Comparison of ENCODE assay signal across 12 mouse cellular contexts in genomic region chr2:103906581-103907184, GRCm38 (mm10). TPM values are rescaled to one million over a fixed set of nuclear protein-coding genes. Genes with fewer than 3 reads are reported as not detected.
A peak's percentile ranks its signal among the peaks of the same experiment; 100 is the strongest.
DNase-seq lines count a peak whose midpoint lies in the region; ATAC-seq lines count a peak whose summit lies in the region.
"Had no signal": no experiment of that assay in that cellular context is flagged by ENCODE, and none has a peak within 500 bp of the region (broad histone marks: within the 10 kb centered on the region; RNA-seq: fewer than 3 reads in every experiment).

No protein-coding gene starts in this region.

- no peak overlapping the region for H3K4me2 ChIP-seq in neural tube, embryonic 15.5 days
- no peak overlapping the region for H3K4me2 ChIP-seq in limb, embryonic 15.5 days
- H3K4me2 ChIP-seq in forebrain, embryonic 12.5 days, result no peak overlapping the region
- H3K4me2 ChIP-seq: intestine, embryonic 15.5 days; neural tube, embryonic 13.5 days had no signal

- intact Hi-C loops in heart, postnatal 36 days (cut with DNase I), result no loop called here

- no peaks in the 10 kb centered on the region for H3K27me3 ChIP-seq in neural tube, embryonic 15.5 days (replicated peaks)
- H3K27me3 ChIP-seq in limb, embryonic 15.5 days, result no peaks in the 10 kb centered on the region
- H3K27me3 ChIP-seq in forebrain, embryonic 12.5 days, result no peaks in the 10 kb centered on the region
- H3K27me3 ChIP-seq: intestine, embryonic 15.5 days; neural tube, embryonic 13.5 days had no signal

- H3K9me3 ChIP-seq in neural tube, embryonic 15.5 days (replicated peaks), result no peaks in the 10 kb centered on the region
- H3K9me3 ChIP-seq in limb, embryonic 15.5 days, result no peaks in the 10 kb centered on the region
- no peaks in the 10 kb centered on the region for H3K9me3 ChIP-seq in forebrain, embryonic 12.5 days
- H3K9me3 ChIP-seq: intestine, embryonic 15.5 days; neural tube, embryonic 13.5 days had no signal

- peak overlapping the region; percentile 42; the same call in 1 of the 2 replicates for H3K27ac ChIP-seq in neural tube, embryonic 15.5 days (replicated peaks)
- 0 out of 2 replicates have a peak overlapping the region, but pooled peaks have one; percentile 5 for H3K27ac ChIP-seq in limb, embryonic 15.5 days
- H3K27ac ChIP-seq in forebrain, embryonic 12.5 days, result no peak overlapping the region
- H3K27ac ChIP-seq: intestine, embryonic 15.5 days; neural tube, embryonic 13.5 days had no signal

- ATAC-seq in neural tube, embryonic 15.5 days (ENCODE audit: low FRiP score), result no peak
- no peak for ATAC-seq in limb, embryonic 15.5 days (ENCODE audit: insufficient number of reproducible peaks, low FRiP score, low TSS enrichment, low read depth)
- peak; percentile 88 for ATAC-seq in megakaryocyte progenitor cell, adult 5-6 weeks (replicated peaks; ENCODE audit: poor library complexity)
- no peak for ATAC-seq in forebrain, embryonic 12.5 days (ENCODE audit: low FRiP score)
- ATAC-seq: intestine, embryonic 15.5 days had no signal

- no peaks in the 10 kb centered on the region for H3K36me3 ChIP-seq in neural tube, embryonic 15.5 days
- H3K36me3 ChIP-seq in limb, embryonic 15.5 days, result no peaks in the 10 kb centered on the region
- no peaks in the 10 kb centered on the region for H3K36me3 ChIP-seq in forebrain, embryonic 12.5 days (replicated peaks)
- H3K36me3 ChIP-seq: intestine, embryonic 15.5 days; neural tube, embryonic 13.5 days had no signal

- 23% methylated on average over 2 of the region's 2 CpGs for WGBS in neural tube, embryonic 15.5 days
- WGBS in limb, embryonic 15.5 days, result 19% methylated on average over 2 of the region's 2 CpGs
- 22% methylated on average over 2 of the region's 2 CpGs for WGBS in forebrain, embryonic 12.5 days

- H3K4me3 ChIP-seq in neural tube, embryonic 15.5 days (replicated peaks), result no peak overlapping the region
- H3K4me3 ChIP-seq in limb, embryonic 15.5 days, result no peak overlapping the region
- H3K4me3 ChIP-seq in forebrain, embryonic 12.5 days (replicated peaks), result no peak overlapping the region
- H3K4me3 ChIP-seq: intestine, embryonic 15.5 days; neural tube, embryonic 13.5 days had no signal

- DNase-seq in heart, adult 18-20 months, result peak; percentile 50 to 60
- DNase-seq in heart, postnatal 36 days, result no peak
- no peak for DNase-seq in neural tube, embryonic 10.5 days (ENCODE audit: extremely low spot score, low spot score)
- DNase-seq in cerebellum, postnatal 4 days (ENCODE audit: low spot score in 2 of 2), result no peak
- DNase-seq: right cerebral cortex, postnatal 4 days; thymus, adult 18-20 months had no signal

- H3K4me1 ChIP-seq in neural tube, embryonic 15.5 days, result peaks cover 21% of the 10 kb centered on the region
- H3K4me1 ChIP-seq in limb, embryonic 15.5 days, result 0 out of 2 replicates have a peak, but pooled peaks cover 2% of the 10 kb centered on the region
- peaks cover 11% of the 10 kb centered on the region for H3K4me1 ChIP-seq in forebrain, embryonic 12.5 days
- H3K4me1 ChIP-seq: intestine, embryonic 15.5 days had no signal

- H3K9ac ChIP-seq in neural tube, embryonic 15.5 days (replicated peaks), result no peak overlapping the region
- no peak overlapping the region for H3K9ac ChIP-seq in limb, embryonic 15.5 days
- H3K9ac ChIP-seq in forebrain, embryonic 12.5 days, result no peak overlapping the region
- H3K9ac ChIP-seq: intestine, embryonic 15.5 days; neural tube, embryonic 13.5 days had no signal

RNA-seq across cellular contexts. Expression of gene Lmo2, which starts 51.1 kb away (rescaled TPM):
- total RNA-seq in heart, adult 18-20 months (2021), result 10 to 100 TPM; 21.6 to 26.0 TPM
- total RNA-seq in heart, postnatal 36 days (2021), result 10 to 100 TPM; 21.1 to 25.3 TPM
- polyA plus RNA-seq in neural tube, embryonic 15.5 days (2015; fragmentation: Nextera tagmentation; extraction: Ambion mirVana), result 49.6 and 55.4 TPM in 2 replicates
- polyA plus RNA-seq in limb, embryonic 15.5 days (2015; fragmentation: Nextera tagmentation; extraction: Ambion mirVana), result 16.4 and 18.7 TPM in 2 replicates
- 427 and 476 TPM in 2 replicates for total RNA-seq in megakaryocyte progenitor cell, adult 5-6 weeks (2015)
- total RNA-seq in megakaryocyte progenitor cell, adult 5-6 weeks (2017), result 226 and 286 TPM in 2 replicates
- 29.1 and 39.5 TPM in 2 replicates for polyA plus RNA-seq in forebrain, embryonic 12.5 days (2016; fragmentation: Nextera tagmentation; extraction: Ambion mirVana)

Comparison
In these comparisons a context has a peak if more than half of its experiments do, and no peak if none do; other contexts are left out.
1. DNase-seq: peak in heart, adult 18-20 months (2 of 2); none in heart, postnatal 36 days (0 of 2), neural tube, embryonic 10.5 days (single experiment) and cerebellum, postnatal 4 days (0 of 2).
2. RNA of gene Lmo2, which starts 51.1 kb away (total RNA-seq): 226 to 476 TPM in megakaryocyte progenitor cell, adult 5-6 weeks; 21.6 to 26.0 TPM in heart, adult 18-20 months and 21.1 to 25.3 TPM in heart, postnatal 36 days; every median in the first group is over 4 times any median in the second.